Mouse (Mus musculus) NIH3T3 (cell line): ENCODE results near the gene Adamts17.

Experiments
- DNase-seq: peaks from one replicate; pipeline ENCODE4 v3.0.0-alpha.2; 2012; ENCODE audit warnings: low read depth

Adamts17 gene

DNA sequence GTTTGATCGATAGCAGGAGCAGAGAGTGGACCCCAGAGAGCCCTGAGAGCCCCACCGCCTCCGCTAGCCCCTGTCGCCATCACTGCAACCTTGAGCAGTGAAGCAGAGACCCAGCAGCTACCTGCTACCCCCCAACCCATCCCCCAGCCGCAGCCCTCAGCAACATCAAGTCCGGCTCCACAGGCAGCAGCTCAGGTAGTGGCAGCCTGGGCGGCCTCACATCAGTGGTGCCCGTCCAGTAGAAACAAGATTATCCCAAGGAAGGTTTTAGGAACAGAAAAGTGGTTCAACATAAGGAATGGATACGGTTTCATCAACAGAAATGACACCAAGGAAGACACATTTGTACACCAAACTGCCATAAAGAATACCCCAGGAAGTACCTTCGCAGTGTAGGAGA, 243.2 kb downstream of the Adamts17 start:
- no peak for DNase-seq

DNA sequence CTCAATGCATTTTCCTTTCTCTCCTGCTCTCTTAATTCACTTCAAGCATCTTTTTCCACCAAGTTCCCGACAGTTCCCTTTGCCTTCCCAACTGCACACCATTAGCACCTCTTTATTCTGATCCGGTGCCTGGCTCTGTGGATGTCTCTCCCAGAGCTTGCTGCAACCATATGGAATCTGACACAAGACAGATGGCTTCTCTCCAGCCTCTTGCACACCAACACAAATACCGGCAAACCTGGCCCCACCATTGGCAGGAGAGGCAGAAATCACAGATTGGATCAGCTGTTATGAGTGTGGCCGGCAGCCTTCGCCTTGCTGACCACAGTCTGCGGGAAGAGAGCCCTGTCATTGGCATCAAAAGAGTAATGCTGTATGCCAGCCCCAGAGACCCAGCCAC, 248.2 kb downstream of the Adamts17 start:
- no peak for DNase-seq

DNA sequence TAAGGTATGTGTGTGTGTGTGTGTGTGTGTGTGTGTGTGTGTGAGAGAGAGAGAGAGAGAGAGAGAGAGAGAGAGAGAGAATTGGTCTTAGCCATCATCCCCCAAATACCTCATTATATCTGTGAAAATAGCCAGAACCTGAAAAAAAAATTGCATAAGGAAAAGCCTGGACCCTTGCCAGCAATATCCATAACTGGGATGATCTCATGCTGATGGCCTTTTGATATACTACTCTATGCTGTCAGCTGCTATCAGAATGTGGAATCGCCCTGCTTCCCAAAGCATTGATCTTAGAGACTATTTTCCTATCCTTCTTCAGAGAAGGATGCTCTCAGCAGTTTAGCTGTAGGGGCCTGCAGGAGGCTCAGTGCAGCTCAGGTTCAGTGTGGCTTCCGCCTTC, 257.6 kb downstream of the Adamts17 start:
- DNase-seq, result peak; percentile 9

DNA sequence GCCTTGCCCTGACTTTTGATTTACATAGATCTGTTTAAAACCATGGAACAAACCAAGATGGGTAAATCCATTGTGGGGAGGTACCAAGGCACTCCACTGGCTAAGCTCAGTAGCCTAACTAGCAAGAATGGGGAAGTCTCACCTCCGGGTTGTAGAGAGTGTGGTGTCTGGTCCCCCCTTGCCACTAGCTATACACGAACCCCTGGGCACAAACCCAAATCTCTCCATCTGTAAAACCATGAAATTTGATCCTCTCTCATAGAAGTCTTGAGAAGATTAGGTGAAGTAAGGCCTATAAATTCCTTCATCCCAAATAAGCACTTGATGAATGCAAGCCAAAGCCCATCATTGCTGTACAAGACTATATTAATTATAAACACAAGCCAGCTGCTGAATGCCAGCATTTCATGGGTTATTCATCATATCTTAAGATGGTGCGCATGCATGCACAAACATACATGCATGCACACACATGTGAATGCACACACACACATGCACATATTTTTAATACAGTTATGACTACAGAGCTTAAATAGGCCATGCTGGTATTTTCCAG, 262.0 kb downstream of the Adamts17 start:
- DNase-seq, result no peak

DNA sequence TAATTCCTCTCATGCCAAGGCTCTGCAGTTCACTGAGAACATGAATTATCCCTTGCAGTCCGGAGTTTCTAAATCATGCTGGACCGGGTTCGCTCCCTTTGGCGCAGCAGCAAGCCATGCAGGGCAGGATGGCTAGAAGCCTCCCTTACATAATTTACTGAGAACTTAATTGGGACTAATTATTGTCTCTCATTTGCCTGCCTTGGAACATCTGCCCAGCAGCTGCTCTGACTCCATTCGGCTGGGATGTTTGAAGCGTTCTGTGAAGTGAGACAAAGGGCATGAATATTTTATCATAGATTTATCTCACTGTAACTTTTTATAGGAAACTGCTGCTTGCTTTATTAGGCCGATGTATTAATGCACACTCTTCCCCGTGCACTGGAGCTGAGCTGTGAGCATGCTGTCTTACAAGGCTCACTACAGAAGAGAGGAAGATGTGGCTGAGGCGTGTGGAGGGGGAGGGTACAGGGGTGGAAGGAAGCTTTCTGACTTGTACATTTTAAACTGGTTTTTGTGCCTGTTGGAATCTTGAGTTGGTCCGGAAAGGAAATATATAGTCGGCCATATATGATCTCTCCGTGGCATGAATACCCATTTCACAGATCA, 271.1 kb downstream of the Adamts17 start:
- no peak for DNase-seq

DNA sequence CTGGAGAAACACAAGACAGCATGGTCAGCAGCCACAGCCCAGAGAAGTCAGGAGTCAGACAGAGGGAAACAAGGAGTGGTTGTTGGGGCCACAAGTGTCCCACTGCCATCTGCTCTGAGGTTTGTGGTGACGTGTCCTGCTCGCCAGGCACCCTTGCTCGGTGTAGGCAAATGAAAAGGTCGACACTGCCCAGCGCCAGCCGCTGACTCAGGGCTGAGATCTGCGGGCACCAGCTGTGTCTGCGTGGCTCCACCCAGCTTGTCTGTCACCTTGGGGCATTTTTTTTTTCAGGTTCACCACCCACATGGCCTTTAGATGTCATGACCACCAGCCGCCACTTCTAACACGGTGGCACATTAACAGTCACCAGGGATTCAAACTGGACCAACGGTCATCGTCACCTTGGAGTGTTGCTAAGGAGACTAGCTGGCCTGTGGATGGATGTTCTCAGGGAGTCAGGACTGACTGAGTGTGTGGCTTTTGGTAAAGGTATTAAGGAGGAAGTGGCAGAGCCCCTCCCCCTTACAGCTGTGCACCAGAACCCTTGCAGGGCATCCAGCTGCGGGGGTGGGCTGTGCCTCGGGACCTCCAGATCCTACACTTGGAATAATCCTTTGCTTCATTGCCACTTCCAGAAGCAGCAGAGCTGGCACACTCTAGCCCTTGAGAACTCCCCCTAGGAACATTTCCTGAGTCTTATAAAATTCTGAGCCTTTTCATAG, 273.1 kb downstream of the Adamts17 start:
- DNase-seq, result no peak

DNA sequence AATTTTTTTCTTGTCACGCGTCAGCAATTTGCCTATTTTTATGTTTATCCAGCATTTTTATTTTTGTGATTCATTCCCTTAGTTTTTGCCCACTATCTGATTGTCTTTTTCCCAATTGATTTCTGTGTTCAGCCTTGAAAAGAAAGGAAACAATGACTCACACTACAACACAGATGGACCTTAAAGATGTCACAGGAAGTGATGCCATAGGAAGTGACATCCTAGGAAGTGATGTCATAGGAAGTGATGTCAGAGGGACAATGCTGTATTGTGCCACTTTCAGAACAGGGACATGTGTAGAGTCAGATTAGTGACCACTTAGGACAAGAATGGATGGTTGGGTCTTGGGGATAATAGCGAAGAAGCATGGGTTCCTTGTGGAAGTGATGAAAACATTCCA, 274.5 kb downstream of the Adamts17 start:
- DNase-seq, result peak; percentile 10

DNA sequence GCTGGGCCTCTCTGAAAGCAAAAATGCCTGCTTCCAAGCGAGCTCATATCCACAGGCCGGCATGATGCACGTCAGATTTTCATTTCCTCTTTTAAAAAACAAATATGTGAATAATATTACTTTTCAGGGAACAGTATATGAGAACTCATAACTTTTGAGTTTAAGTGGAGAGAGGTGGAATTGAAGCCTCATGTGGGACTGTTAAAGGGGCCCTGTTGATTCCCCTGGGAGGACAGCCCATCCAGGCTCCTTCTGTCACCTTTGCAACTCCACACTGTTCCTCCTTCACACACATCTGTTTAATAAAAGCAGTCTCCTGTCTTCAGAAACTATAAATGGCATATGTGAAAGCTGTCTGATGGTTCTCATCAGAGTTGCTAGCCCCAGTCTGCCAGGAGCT, 275.5 kb downstream of the Adamts17 start:
- no peak for DNase-seq

DNA sequence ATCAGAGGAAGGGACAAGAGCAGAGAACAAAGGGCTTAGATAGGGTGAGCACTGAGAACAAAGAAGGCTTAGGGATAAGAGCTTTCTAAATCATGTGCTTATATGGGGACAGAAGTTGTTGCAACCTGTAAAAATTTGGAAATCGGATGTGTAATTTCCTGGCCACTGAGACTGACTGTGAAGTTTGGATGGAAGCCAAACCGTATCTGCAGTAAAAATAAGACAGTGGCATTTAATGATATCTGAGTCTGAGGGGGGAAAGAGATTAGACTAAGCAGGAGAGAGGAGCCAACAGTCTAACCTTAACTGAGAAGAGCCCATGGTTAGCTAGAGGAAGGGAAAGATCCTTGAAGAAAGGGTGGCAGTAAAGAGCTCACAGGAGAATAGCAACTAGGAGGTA, 295.6 kb downstream of the Adamts17 start:
- DNase-seq, result no peak

DNA sequence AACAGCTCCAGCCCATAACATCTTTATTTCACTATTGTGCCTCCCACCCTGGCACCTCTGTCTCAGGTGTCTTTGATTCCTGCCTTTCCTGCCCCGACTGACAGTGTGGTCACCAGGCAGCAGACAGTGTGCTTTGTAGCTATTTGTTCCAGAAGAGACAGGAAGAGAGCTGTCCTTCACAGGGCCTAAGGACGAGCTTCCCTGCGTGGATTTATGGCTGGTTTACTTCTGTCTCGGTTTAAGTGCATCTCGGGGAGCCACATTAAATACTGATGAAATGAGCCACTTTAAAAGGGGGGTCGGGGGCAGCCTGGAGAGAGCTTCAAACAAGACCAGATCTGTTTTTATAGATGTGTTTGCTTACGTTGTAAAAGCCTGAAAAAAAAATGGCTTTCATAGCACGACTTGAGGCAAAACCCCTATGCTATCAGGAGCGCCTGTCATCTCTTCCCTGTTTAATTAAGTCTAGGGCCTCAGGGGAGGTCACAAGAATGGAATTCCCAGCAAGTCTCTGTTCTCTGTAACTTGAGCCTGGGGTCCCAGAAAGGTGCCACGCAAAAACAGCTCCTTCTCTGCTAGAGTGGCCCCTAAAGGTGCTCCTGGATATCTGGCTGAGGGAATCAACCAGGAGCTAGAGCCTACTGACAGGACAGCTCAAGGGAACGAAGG, 302.9 kb downstream of the Adamts17 start:
- no peak for DNase-seq

DNA sequence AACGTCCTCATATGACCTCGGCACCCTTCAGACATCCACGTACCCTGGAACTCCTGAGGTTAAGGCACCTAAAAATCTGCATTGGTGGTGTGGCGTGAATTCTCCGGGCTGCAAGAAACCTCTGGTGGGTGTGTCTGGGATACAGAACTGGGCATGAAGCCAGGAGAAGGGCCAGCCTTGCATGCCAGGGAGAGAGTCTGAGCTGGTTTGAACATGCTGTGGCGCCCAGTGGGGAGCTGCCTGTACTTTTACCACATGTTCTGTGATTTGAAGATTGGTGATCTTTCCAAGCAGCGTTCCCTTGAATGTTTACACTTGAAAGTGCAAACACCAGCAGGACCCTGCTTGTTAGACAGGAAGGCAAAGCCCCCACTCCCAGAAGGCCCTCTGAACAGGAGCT, 306.2 kb downstream of the Adamts17 start:
- DNase-seq, result peak; percentile 57

DNA sequence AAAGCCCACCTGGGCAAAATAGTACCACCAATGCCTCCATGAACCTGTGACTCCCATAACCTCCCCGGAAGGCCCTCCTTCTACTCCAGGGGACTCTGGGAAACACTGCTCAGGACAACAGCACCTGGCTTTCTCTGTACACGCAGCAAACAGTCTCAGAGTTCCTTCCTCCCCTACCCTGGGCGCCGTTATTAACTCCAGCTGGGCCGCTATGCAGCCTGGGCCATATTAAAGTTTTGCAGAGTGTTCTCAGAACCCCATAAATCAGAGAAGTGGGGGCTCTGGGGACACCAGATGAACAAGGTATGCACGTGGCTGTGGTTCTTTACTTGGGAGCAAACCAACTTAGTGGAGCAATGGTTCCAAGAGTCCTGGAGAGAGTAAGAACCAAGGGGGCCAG, 306.6 kb downstream of the Adamts17 start:
- no peak for DNase-seq

DNA sequence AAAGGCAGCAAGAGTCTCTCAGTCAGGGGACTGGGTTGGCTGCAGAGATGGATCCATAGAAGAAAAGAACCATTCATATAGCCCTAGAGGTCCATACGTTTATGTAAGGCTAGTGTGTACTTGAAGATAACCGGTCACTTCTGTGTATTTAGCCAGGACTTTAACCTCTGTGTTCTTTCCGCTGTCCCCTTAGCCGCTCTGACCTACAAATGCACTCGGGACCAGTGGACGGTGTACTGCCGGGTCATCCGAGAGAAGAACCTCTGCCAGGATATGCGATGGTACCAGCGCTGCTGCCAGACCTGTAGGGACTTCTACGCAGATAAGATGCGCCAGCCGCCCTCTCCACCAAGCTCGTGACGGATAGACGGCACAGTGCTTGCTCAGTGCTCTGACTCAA, 310.2 kb downstream of the Adamts17 start:
- DNase-seq, result no peak

DNA sequence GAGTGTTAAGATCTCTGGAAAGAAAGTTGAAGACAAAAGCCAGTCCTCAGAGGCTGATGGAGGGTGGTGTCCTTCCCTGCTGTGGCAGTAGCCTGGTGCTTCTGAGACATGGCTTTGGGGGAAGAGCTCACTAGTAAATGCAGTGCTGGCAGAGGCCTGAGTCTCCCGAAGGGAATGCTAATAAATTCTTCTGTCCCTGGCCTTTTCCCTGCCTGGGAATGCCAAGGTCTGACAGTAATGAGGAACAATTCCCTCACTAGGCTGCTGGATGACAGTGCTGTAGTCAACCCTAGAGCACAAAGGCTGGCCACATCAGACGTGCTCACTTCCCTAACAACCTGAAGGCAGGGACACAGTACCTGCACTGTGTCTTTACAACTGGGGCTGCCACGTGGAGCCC, 313.1 kb downstream of the Adamts17 start:
- no peak for DNase-seq

DNA sequence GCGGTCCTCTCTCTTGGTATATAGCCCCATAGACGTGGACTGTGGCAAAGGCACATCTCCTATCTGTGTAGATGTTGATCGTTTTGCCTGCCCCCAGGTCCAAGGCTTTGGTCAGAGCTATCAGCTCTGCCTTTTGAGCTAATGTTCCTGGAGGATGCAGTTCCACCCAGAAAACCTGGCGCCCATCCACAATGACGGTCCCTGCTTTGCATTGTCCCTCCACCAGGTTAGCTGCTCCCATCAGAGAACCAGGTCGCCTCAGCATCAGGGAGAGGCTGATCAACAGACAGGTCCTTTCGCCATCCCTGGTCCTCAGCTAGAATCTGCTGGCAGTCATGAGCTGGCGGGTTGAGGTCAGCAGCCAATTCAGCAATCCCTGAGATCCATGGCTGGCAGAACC, 322.6 kb downstream of the Adamts17 start:
- DNase-seq, result no peak

DNA sequence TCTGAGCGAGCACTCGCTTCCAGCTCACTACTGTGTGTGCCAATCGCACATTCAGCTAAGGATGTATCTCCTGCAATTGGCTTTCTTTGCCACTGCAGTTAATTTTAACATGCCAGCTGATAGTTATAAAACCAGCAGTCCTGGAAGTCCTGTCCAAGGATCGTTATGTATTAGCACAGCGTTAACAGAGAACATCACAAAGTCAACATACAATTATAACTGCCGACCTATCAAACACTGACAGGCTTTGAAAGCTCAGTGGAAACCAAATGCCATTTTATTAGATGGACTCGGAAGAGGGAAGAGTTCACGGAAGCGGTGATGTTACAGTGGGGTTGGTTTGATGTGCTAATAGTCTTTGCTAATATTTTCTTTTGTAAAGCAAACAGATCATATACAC, 328.8 kb downstream of the Adamts17 start:
- no peak for DNase-seq

DNA sequence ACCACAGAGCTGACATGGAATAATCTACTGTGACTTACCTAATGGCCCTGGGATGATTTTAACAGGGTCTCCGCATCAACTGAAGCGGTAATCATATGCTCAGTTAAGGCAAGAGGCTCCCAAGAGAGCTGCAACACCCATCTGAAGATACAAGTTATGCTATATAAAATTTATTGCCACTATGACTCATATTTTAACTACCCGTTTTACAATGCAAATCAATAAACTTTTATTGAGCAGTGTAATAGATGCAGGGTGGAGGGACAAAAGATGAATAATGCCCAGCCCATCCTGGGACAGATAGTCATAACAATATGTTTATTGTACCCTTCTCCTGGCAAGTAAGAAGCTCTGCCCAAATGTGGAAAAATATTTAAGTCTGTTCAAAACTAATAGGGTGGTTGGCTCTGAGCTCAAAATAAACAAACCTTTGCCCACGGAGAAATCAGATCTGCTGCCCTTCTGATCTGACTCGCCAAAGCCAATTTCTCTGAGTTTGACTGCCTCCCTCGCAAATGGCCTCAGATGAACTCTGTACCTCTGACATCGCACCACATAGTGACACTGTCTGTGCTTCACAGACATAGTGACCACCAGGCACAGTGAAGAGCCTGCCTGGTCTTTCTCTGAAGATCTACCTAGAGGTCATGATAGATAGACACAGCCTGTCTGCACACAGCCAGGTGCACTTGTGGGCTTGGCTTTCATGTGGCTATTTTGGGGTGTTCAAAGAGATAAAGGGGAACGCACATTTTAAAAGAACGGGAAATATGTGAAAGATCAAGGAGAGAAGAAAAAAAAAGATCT, 329.4 kb downstream of the Adamts17 start:
- DNase-seq, result no peak

DNA sequence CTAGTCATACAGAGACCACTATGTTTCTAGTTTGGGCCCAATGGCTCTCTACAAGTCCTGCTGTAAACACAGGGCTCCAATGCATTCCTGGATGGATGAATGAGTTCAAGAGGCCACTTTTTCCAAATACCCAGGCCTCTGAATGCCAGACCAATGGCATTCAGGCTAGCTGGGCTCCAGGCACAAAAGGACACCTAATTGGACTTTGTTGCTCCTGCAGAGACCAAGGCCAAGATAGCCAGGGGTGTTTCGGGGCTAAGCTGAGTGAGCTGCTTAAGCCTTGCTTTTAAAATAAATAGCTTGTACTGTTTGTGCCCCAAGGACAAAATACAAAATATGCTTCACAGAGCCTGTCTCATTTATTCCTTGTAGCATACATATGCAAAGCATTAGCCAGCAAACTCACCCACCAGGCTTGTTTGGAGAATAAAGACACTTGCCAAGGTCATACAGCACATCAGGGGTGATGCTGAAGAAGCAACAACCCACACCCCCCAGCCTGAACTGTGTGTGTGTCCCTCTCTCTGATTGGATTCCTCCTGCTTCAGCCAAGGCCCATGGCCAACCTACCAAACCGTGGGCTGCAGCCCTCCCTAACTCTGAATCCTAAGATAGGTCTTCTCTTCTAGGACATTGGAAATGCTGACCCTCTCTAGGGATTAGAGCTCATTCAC, 334.1 kb downstream of the Adamts17 start:
- no peak for DNase-seq

DNA sequence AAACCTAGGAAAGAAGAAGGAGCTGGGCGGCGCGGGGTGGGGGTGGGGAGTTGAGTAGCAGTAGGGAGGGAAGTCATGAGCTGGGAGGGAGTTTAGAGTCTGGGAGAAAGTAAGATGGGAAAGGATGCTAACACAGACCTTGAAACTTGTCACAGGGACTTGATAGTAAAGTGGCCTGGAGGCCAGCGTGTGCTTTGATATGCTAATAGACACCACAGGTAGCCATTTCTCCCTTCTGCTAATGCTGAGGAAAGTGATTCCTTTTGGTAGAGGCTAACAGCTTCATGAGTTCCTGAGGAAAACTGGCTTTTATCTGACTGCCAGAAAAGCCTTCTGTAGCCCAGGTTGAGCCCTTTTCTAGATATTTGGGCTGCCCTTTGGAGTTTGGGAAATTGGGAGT, 344.3 kb downstream of the Adamts17 start:
- DNase-seq, result no peak

DNA sequence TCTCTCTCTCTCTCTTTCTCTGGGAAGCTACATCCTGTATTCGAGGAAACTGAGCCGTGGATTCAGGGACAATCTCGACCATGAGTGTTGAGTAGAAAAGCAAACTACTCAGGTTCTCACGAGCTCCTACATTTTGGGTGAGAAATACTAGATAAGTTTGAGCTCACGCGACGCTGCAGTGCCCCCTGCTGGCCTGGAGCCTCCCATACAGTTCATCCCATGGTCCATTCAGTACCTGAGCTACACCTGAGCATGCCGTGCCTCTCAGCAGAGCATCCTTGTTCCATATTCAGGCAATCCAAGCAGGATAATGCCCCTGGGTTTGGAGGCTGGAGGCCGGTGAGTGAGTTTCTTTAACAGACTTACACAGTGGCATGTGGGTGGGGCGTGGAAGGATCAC, 359.9 kb downstream of the Adamts17 start:
- DNase-seq, result peak; percentile 62
